Comparison of ENCODE assay signal across 9 mouse cellular contexts in the genomic region with DNA sequence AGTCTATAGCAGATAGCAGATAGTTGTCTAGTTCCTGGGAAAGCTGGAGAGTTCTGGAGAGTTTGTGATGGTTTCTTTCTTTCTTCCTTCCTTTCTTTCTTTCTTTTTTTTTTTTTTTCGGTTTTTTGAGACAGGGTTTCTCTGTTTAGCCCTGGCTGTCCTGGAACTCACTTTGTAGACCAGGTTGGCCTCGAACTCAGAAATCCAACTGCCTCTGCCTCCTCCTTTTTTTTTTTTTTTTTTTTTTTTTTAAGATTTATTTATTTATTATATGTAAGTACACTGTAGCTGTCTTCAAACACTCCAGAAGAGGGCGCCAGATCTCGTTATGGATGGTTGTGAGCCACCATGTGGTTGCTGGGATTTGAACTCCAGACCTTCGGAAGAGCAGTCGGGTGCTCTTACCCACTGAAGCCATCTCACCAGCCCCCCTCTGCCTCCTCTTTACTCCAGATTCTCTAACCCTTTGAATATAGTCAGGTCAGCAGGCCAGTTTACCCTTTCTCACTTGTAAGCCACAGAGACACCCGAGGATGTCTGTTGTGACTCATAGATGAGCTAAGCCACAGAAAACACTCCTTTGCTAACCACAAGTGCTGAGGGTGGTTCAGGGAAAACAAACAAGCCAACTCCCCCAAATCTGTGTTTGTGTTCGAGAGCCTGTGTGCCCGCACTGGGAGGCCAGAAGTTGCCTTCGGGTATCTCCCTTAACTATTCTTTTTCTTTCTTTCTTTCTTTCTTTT. TPM values are rescaled to one million over a fixed set of nuclear protein-coding genes. Genes with fewer than 3 reads are reported as not detected.
DNase-seq lines count a peak whose midpoint lies in the region; ATAC-seq and TF ChIP-seq lines count a peak whose summit lies in the region.
"Not testable (repeated sequence)": the region's sequence is repeated elsewhere in the genome, so short reads cannot be mapped to it uniquely, and the experiment has no call there.
"Had no signal": no experiment of that assay in that cellular context is flagged by ENCODE, and none has a peak within 500 bp of the region (broad histone marks: within the 10 kb centered on the region; RNA-seq: fewer than 3 reads in every experiment).

No protein-coding gene starts in this region.

- not testable (repeated sequence) for H3K9me3 ChIP-seq in ES-E14 (ENCODE audit: control insufficient read depth, insufficient read depth, low read depth, low read length); embryonic facial prominence, embryonic 14.5 days (ENCODE audit: control insufficient read depth, low read length); heart, postnatal 0 days (replicated peaks; ENCODE audit: control insufficient read depth, low read length); stomach, embryonic 16.5 days (replicated peaks; ENCODE audit: control insufficient read depth, low read length)

- ATAC-seq in embryonic facial prominence, embryonic 14.5 days (ENCODE audit: low read depth); heart, postnatal 0 days (ENCODE audit: insufficient read depth, low read depth); stomach, embryonic 16.5 days (ENCODE audit: insufficient read depth, low FRiP score): not testable (repeated sequence)

- not testable (repeated sequence) for H3K36me3 ChIP-seq in ES-E14 (ENCODE audit: control insufficient read depth, insufficient read depth, low read length, poor library complexity, severe bottlenecking); embryonic facial prominence, embryonic 14.5 days (ENCODE audit: control insufficient read depth, insufficient read depth, low read length); heart, postnatal 0 days (replicated peaks; ENCODE audit: control insufficient read depth, insufficient read depth, low read length); macrophage (ENCODE audit: inconsistent target); stomach, embryonic 16.5 days (ENCODE audit: control insufficient read depth, insufficient read depth, low read length)

- H3K79me2 ChIP-seq in macrophage (ENCODE audit: inconsistent target) = peaks cover 31% of the 10 kb centered on the region

- not testable (repeated sequence) for TF ChIP-seq EP300 in heart, postnatal 0 days (IDR thresholded peaks at IDR 0.05; ENCODE audit: low read depth)

- H3K27me3 ChIP-seq in embryonic facial prominence, embryonic 14.5 days (replicated peaks; ENCODE audit: control insufficient read depth, insufficient read depth, low read length); heart, postnatal 0 days (ENCODE audit: control insufficient read depth, insufficient read depth, low read length); stomach, embryonic 16.5 days (ENCODE audit: control insufficient read depth, insufficient read depth, low read length): not testable (repeated sequence)

- not testable (repeated sequence) for H3K4me3 ChIP-seq in ES-E14 (ENCODE audit: insufficient read depth in 1 of 2, low read depth in 1 of 2, low read length in 2 of 2, poor library complexity in 1 of 2, severe bottlenecking in 1 of 2); embryonic facial prominence, embryonic 14.5 days (ENCODE audit: low read depth, low read length); heart, postnatal 0 days (ENCODE audit: low read depth, low read length); left cerebral cortex, adult 2 months; macrophage (ENCODE audit: inconsistent target); stomach, embryonic 16.5 days (replicated peaks; ENCODE audit: low read length)

- not testable (repeated sequence) for H3K9ac ChIP-seq in ES-E14 (ENCODE audit: insufficient read depth, low read depth, low read length, poor library complexity, severe bottlenecking); embryonic facial prominence, embryonic 14.5 days (ENCODE audit: low read depth, low read length); heart, postnatal 0 days (replicated peaks; ENCODE audit: low read depth, low read length); stomach, embryonic 16.5 days (ENCODE audit: low read length)

- in situ Hi-C loops in ES-E14 (cut with MboI; ENCODE audit: low sequenced_read_pairs in 2 of 2, unreplicated experiment in 2 of 2) = not testable (repeated sequence)

- TF ChIP-seq CTCF in heart, postnatal 0 days (IDR thresholded peaks at IDR 0.05; ENCODE audit: low read depth) = not testable (repeated sequence)
- TF ChIP-seq CTCF in left cerebral cortex, adult 2 months (IDR thresholded peaks at IDR 0.05) = peak; percentile 5; the same call in 1 of the 2 replicates

- intact Hi-C loops in left cerebral cortex, adult 2 months (cut with DNase I) = not testable (repeated sequence)

- H3K27ac ChIP-seq in ES-E14 (ENCODE audit: insufficient read depth, low read depth, low read length, poor library complexity, severe bottlenecking); left cerebral cortex, adult 2 months: not testable (repeated sequence)
- peak overlapping the region; percentile 83; the same call in 1 of the 2 replicates for H3K27ac ChIP-seq in embryonic facial prominence, embryonic 14.5 days (replicated peaks; ENCODE audit: low read depth, low read length)
- H3K27ac ChIP-seq in heart, postnatal 0 days (ENCODE audit: low read depth) = peak overlapping the region; percentile 91
- H3K27ac ChIP-seq in macrophage = peak overlapping the region; percentile 88
- peak overlapping the region; percentile 93; the same call in 1 of the 2 replicates for H3K27ac ChIP-seq in stomach, embryonic 16.5 days (ENCODE audit: low read length)

- DNase-seq in 416B (ENCODE audit: low read depth) (peak; percentile 97), adipocyte (ENCODE audit: low spot score) (peak; percentile 49)
- DNase-seq in ES-E14 (ENCODE audit: low read depth, low spot score); embryonic facial prominence, embryonic 14.5 days (ENCODE audit: low spot score); heart, postnatal 0 days (ENCODE audit: low spot score); left cerebral cortex, adult 2 months (ENCODE audit: extremely low spot score in 1 of 2, low spot score in 2 of 2): not testable (repeated sequence)

- H3K4me1 ChIP-seq in ES-E14 (ENCODE audit: control insufficient read depth in 2 of 2, insufficient read depth in 2 of 2, low read length in 2 of 2, poor library complexity in 1 of 2); embryonic facial prominence, embryonic 14.5 days (ENCODE audit: control insufficient read depth, insufficient read depth, low read length); stomach, embryonic 16.5 days (ENCODE audit: control insufficient read depth, insufficient read depth, low read length): not testable (repeated sequence)
- peaks cover 16% of the 10 kb centered on the region; the same call in 1 of the 2 replicates for H3K4me1 ChIP-seq in heart, postnatal 0 days (ENCODE audit: control insufficient read depth, insufficient read depth)

- 79% methylated on average over 9 of the region's 10 CpGs for WGBS in embryonic facial prominence, embryonic 14.5 days
- 79% methylated on average over 8 of the region's 10 CpGs for WGBS in heart, postnatal 0 days
- WGBS in macrophage (ENCODE audit: missing documents) = 49% methylated on average over 6 of the region's 10 CpGs
- WGBS in stomach, embryonic 16.5 days = 81% methylated on average over 10 of the region's 10 CpGs

- H3K4me2 ChIP-seq in embryonic facial prominence, embryonic 14.5 days (ENCODE audit: low read depth, low read length); heart, postnatal 0 days (ENCODE audit: low read depth, low read length); stomach, embryonic 16.5 days (ENCODE audit: low read depth, low read length): not testable (repeated sequence)

TF ChIP-seq in ES-E14, 5 proteins besides CTCF, POLR2A, EP300 and RAD21:
- peak; percentile 61; the same call in 1 of the 2 replicates for TF ChIP-seq ZNF384 (IDR thresholded peaks at IDR 0.05; ENCODE audit: low read depth, low read length)

RNA-seq across cellular contexts. Expression of gene Nptn, which starts 1.4 kb away (rescaled TPM):
- 131 and 165 TPM in 2 replicates for total RNA-seq in ES-E14 (2012; rRNA removed)
- 151 and 173 TPM in 2 replicates for polyA plus RNA-seq in embryonic facial prominence, embryonic 14.5 days (2014; fragmentation: Nextera tagmentation; extraction: Ambion mirVana)
- 234 and 402 TPM in 2 replicates for total RNA-seq in heart, postnatal 0 days (2014; rRNA removed; ENCODE audit: low replicate concordance)
- 96.5 and 101 TPM in 2 replicates for polyA plus RNA-seq in heart, postnatal 0 days (2015; fragmentation: Nextera tagmentation; extraction: Ambion mirVana)
- 100 to 1,000 TPM; 951 to 958 TPM for total RNA-seq in left cerebral cortex, adult 2 months (2021)
- total RNA-seq in macrophage (2018; cell fraction: chromatin; rRNA removed) = 100 to 1,000 TPM in 23 of 26 experiments, 10 to 100 TPM in 3; 79.3 to 327 (median 178) TPM
- total RNA-seq in macrophage (2018; cell fraction: cytosol; rRNA removed) = 100 to 1,000 TPM; 221 to 473 (median 294) TPM
- total RNA-seq in macrophage (2018; cell fraction: nucleus; rRNA removed) = 100 to 1,000 TPM; 199 to 863 (median 326) TPM
- polyA plus RNA-seq in macrophage (2018) = 350 to 497 TPM (median 426 TPM) in 3 replicates
- 155 and 165 TPM in 2 replicates for polyA plus RNA-seq in stomach, embryonic 16.5 days (2015; fragmentation: Nextera tagmentation; extraction: Ambion mirVana)

RNA-seq across cellular contexts. Expression of gene Cd276, which starts 25.4 kb away (rescaled TPM):
- 23.4 and 41.8 TPM in 2 replicates for total RNA-seq in ES-E14 (2012; rRNA removed)
- polyA plus RNA-seq in embryonic facial prominence, embryonic 14.5 days (2014; fragmentation: Nextera tagmentation; extraction: Ambion mirVana) = 56.1 and 61.1 TPM in 2 replicates
- 14.2 and 27.6 TPM in 2 replicates for total RNA-seq in heart, postnatal 0 days (2014; rRNA removed; ENCODE audit: low replicate concordance)
- 13.1 and 14.5 TPM in 2 replicates for polyA plus RNA-seq in heart, postnatal 0 days (2015; fragmentation: Nextera tagmentation; extraction: Ambion mirVana)
- total RNA-seq in left cerebral cortex, adult 2 months (2021) = 1 to 10 TPM; 7.3 to 8.0 TPM
- total RNA-seq in macrophage (2018; cell fraction: chromatin; rRNA removed) = 1 to 10 TPM in 2 of 26 experiments, under 1 TPM in 6, not detected in 18; 0.24 to 7.0 (median 0.68) TPM
- total RNA-seq in macrophage (2018; cell fraction: cytosol; rRNA removed) = under 1 TPM in 24 of 26 experiments, not detected in 2; 0.07 to 0.76 (median 0.32) TPM
- total RNA-seq in macrophage (2018; cell fraction: nucleus; rRNA removed) = 1 to 10 TPM in 8 of 26 experiments, under 1 TPM in 4, not detected in 14; 0.18 to 3.2 (median 1.5) TPM
- 0.34 to 2.5 TPM (median 0.49 TPM) in 3 replicates for polyA plus RNA-seq in macrophage (2018)
- 30.4 and 31.2 TPM in 2 replicates for polyA plus RNA-seq in stomach, embryonic 16.5 days (2015; fragmentation: Nextera tagmentation; extraction: Ambion mirVana)
- total RNA-seq: granulocyte monocyte progenitor cell, adult 5-6 weeks had no signal
